ENCODE assay signal across 9 mouse cellular contexts in genomic region chr7:139861411-139861810, GRCm38 (mm10). TPM values are rescaled to one million over a fixed set of nuclear protein-coding genes. Genes with fewer than 3 reads are reported as not detected.
DNase-seq lines count a peak whose midpoint lies in the region; ATAC-seq and TF ChIP-seq lines count a peak whose summit lies in the region.
"Had no signal": no experiment of that assay in that cellular context is flagged by ENCODE, and none has a peak within 500 bp of the region (broad histone marks: within the 10 kb centered on the region; RNA-seq: fewer than 3 reads in every experiment).

No protein-coding gene starts in this region.

- H3K4me1 ChIP-seq in forebrain, embryonic 13.5 days = no peaks in the 10 kb centered on the region
- H3K4me1 ChIP-seq in hindbrain, postnatal 0 days (ENCODE audit: insufficient read depth, low read length) = no peaks in the 10 kb centered on the region
- H3K4me1 ChIP-seq: heart, embryonic 13.5 days had no signal

- peak; percentile 69 for DNase-seq in urinary bladder, postnatal 14 days (ENCODE audit: low spot score)
- no peak for DNase-seq in urinary bladder, adult 2 months (ENCODE audit: low spot score)
- DNase-seq in brain, embryonic 14.5 days (ENCODE audit: low read depth) = peak; percentile 86
- peak; percentile 80 for DNase-seq in hindbrain, postnatal 0 days (ENCODE audit: low spot score)
- DNase-seq in left cerebral cortex, postnatal 4 days = peak; percentile 73
- DNase-seq in retina, adult 2 months (ENCODE audit: low read depth, low spot score) = peak; percentile 37

- H3K9ac ChIP-seq in forebrain, embryonic 13.5 days = no peak overlapping the region
- H3K9ac ChIP-seq in hindbrain, postnatal 0 days (replicated peaks; ENCODE audit: low read length) = no peak overlapping the region
- H3K9ac ChIP-seq: heart, embryonic 13.5 days had no signal

- peak; percentile 79; the same call in 1 of the 2 replicates for TF ChIP-seq CTCF in brain, embryonic 14.5 days (IDR thresholded peaks at IDR 0.05; ENCODE audit: borderline replicate concordance, extremely low read depth, insufficient read depth, insufficient read length)
- TF ChIP-seq CTCF in hindbrain, postnatal 0 days (IDR thresholded peaks at IDR 0.05; ENCODE audit: low read depth) = peak; percentile 90

- no peak overlapping the region for H3K4me2 ChIP-seq in forebrain, embryonic 13.5 days
- no peak overlapping the region for H3K4me2 ChIP-seq in hindbrain, postnatal 0 days (ENCODE audit: low read depth, low read length)
- H3K4me2 ChIP-seq: heart, embryonic 13.5 days had no signal

- WGBS in forebrain, embryonic 13.5 days = 26% methylated on average over 3 of the region's 3 CpGs
- 21% methylated on average over 3 of the region's 3 CpGs for WGBS in hindbrain, postnatal 0 days

- no peaks in the 10 kb centered on the region for H3K27me3 ChIP-seq in forebrain, embryonic 13.5 days
- no peaks in the 10 kb centered on the region for H3K27me3 ChIP-seq in hindbrain, postnatal 0 days (ENCODE audit: insufficient read depth, low read length)

- TF ChIP-seq POLR2A in brain, embryonic 14.5 days (IDR thresholded peaks at IDR 0.05; ENCODE audit: borderline replicate concordance, extremely low read depth, insufficient read depth, insufficient read length, poor library complexity, severe bottlenecking) = no peak

- ATAC-seq in forebrain, embryonic 13.5 days = peak; percentile 41; the same call in 1 of the 2 replicates
- ATAC-seq in hindbrain, postnatal 0 days = no peak
- no peak for ATAC-seq in erythroblast, adult 5-6 weeks (replicated peaks; ENCODE audit: low FRiP score, poor library complexity, severe bottlenecking)

- H3K4me3 ChIP-seq in forebrain, embryonic 13.5 days = no peak overlapping the region
- H3K4me3 ChIP-seq in hindbrain, postnatal 0 days (ENCODE audit: low read length) = no peak overlapping the region
- H3K4me3 ChIP-seq: heart, embryonic 13.5 days had no signal

- intact Hi-C loops in left cerebral cortex, postnatal 4 days (cut with DNase I) = loop anchor here (2.0 to 5.0 kb wide), 2 partner anchors 159 to 214 kb away; no protein-coding TSS in a partner anchor

- H3K36me3 ChIP-seq in forebrain, embryonic 13.5 days (ENCODE audit: poor library complexity, severe bottlenecking) = no peaks in the 10 kb centered on the region
- no peaks in the 10 kb centered on the region; the same call in 1 of the 2 replicates for H3K36me3 ChIP-seq in hindbrain, postnatal 0 days (ENCODE audit: insufficient read depth, low read length)
- H3K36me3 ChIP-seq: heart, embryonic 13.5 days had no signal

- H3K9me3 ChIP-seq in forebrain, embryonic 13.5 days (replicated peaks) = no peaks in the 10 kb centered on the region
- no peaks in the 10 kb centered on the region for H3K9me3 ChIP-seq in hindbrain, postnatal 0 days (ENCODE audit: low read length)
- H3K9me3 ChIP-seq: heart, embryonic 13.5 days had no signal

- no peak overlapping the region for H3K27ac ChIP-seq in forebrain, embryonic 13.5 days
- no peak overlapping the region for H3K27ac ChIP-seq in hindbrain, postnatal 0 days
- H3K27ac ChIP-seq: heart, embryonic 13.5 days had no signal

RNA-seq across cellular contexts. Expression of gene Adgra1, which starts 27.4 kb away (rescaled TPM):
- polyA plus RNA-seq in urinary bladder, adult 2 months (2012; rRNA removed) = 2.1 and 3.5 TPM in 2 replicates
- polyA plus RNA-seq in brain, embryonic 14.5 days (2012; rRNA removed) = 6.7 and 13.4 TPM in 2 replicates
- polyA plus RNA-seq in forebrain, embryonic 13.5 days (2015; fragmentation: Nextera tagmentation; extraction: Ambion mirVana) = 12.7 and 13.7 TPM in 2 replicates
- total RNA-seq in hindbrain, postnatal 0 days (2014; rRNA removed) = 28.5 and 34.4 TPM in 2 replicates
- polyA plus RNA-seq in hindbrain, postnatal 0 days (2015; fragmentation: Nextera tagmentation; extraction: Ambion mirVana) = 48.9 and 53.3 TPM in 2 replicates
- 10 to 100 TPM; 17.8 to 25.1 TPM for total RNA-seq in left cerebral cortex, postnatal 4 days (2021)
- not detected in 2 replicates for total RNA-seq in erythroblast, adult 5-6 weeks (2015; ENCODE audit: low replicate concordance)
- not detected in 2 replicates for total RNA-seq in erythroblast, adult 5-6 weeks (2017; ENCODE audit: low replicate concordance)

RNA-seq across cellular contexts. Expression of gene Kndc1, which starts 33.1 kb away (rescaled TPM):
- 0.03 and 0.07 TPM in 2 replicates for polyA plus RNA-seq in urinary bladder, adult 2 months (2012; rRNA removed)
- 17.0 and 33.3 TPM in 2 replicates for polyA plus RNA-seq in brain, embryonic 14.5 days (2012; rRNA removed)
- 2.1 and 3.1 TPM in 2 replicates for polyA plus RNA-seq in forebrain, embryonic 13.5 days (2015; fragmentation: Nextera tagmentation; extraction: Ambion mirVana)
- 53.6 and 63.1 TPM in 2 replicates for total RNA-seq in hindbrain, postnatal 0 days (2014; rRNA removed)
- 12.7 and 12.8 TPM in 2 replicates for polyA plus RNA-seq in hindbrain, postnatal 0 days (2015; fragmentation: Nextera tagmentation; extraction: Ambion mirVana)
- 10 to 100 TPM; 36.2 to 45.3 TPM for total RNA-seq in left cerebral cortex, postnatal 4 days (2021)
- total RNA-seq in erythroblast, adult 5-6 weeks (2015; ENCODE audit: low replicate concordance) = not detected in 2 replicates
- total RNA-seq in erythroblast, adult 5-6 weeks (2017; ENCODE audit: low replicate concordance) = not detected in 2 replicates
